In the genomic region with DNA sequence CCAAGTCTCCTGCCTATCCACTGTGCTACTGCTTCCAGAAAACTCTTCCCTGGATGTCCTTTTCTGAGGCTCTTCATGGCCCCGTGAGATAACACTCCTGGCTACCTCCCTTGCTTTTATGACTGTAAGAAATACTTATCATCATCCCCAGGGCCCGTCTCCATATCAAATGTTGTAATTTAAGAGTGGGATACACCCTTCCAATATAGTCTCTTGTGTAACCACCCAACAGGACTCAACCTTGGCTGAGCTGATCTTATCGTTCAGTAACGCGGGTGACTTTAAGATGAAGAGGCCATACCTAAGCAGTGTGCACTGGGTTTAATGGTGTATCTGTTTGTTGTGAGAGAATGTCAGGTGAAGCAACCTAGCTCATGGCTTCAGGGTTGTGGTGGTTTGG, we compare ENCODE assay signal across 21 mouse cellular contexts.
DNase-seq lines count a peak whose midpoint lies in the region; ATAC-seq and TF ChIP-seq lines count a peak whose summit lies in the region.
"Had no signal": no experiment of that assay in that cellular context is flagged by ENCODE, and none has a peak within 500 bp of the region (broad histone marks: within the 10 kb centered on the region; RNA-seq: fewer than 3 reads in every experiment).

No protein-coding gene starts in this region.

- no peak for TF ChIP-seq POLR2A in lung, adult 2 months (IDR thresholded peaks at IDR 0.05; ENCODE audit: borderline replicate concordance, extremely low read depth, low read depth, low read length)

- no peak overlapping the region for H3K27ac ChIP-seq in intestine, embryonic 16.5 days (ENCODE audit: low read length)
- H3K27ac ChIP-seq in liver, embryonic 14.5 days = peak overlapping the region; percentile 53
- no peak overlapping the region for H3K27ac ChIP-seq in hindbrain, embryonic 13.5 days
- H3K27ac ChIP-seq: forebrain, embryonic 12.5 days; heart, adult 2 months; hindbrain, embryonic 14.5 days; limb, embryonic 12.5 days; lung, embryonic 15.5 days had no signal

- no peaks in the 10 kb centered on the region for H3K27me3 ChIP-seq in intestine, embryonic 16.5 days (replicated peaks; ENCODE audit: control insufficient read depth, insufficient read depth, low read length)
- H3K27me3 ChIP-seq in liver, embryonic 14.5 days (ENCODE audit: control insufficient read depth, insufficient read depth, low read length) = no peaks in the 10 kb centered on the region; the same call in 1 of the 2 replicates
- no peaks in the 10 kb centered on the region for H3K27me3 ChIP-seq in hindbrain, embryonic 13.5 days
- H3K27me3 ChIP-seq: forebrain, embryonic 12.5 days; limb, embryonic 12.5 days; lung, embryonic 15.5 days had no signal

- 61% methylated on average over 5 of the region's 5 CpGs for WGBS in intestine, embryonic 16.5 days
- WGBS in liver, embryonic 14.5 days (ENCODE audit: insufficient replicate concordance) = 31% methylated on average over 5 of the region's 5 CpGs
- WGBS in hindbrain, embryonic 13.5 days = 97% methylated on average over 5 of the region's 5 CpGs
- 90% methylated on average over 5 of the region's 5 CpGs for WGBS in lung, adult 2 months

- no peak overlapping the region for H3K4me3 ChIP-seq in intestine, embryonic 16.5 days (ENCODE audit: low read length)
- H3K4me3 ChIP-seq in liver, embryonic 14.5 days (ENCODE audit: insufficient read depth in 1 of 2, low read depth in 2 of 2, low read length in 2 of 2) = no peak overlapping the region
- H3K4me3 ChIP-seq in hindbrain, embryonic 13.5 days = no peak overlapping the region
- no peak overlapping the region for H3K4me3 ChIP-seq in lung, adult 2 months (replicated peaks; ENCODE audit: extremely low read depth, low read depth, low read length)
- H3K4me3 ChIP-seq: forebrain, embryonic 12.5 days; heart, adult 2 months; limb, embryonic 12.5 days; lung, embryonic 15.5 days had no signal

- 0 out of 2 replicates have a peak, but pooled peaks cover 4% of the 10 kb centered on the region for H3K4me1 ChIP-seq in intestine, embryonic 16.5 days (ENCODE audit: control insufficient read depth, insufficient read depth, low read length)
- peaks cover 28 to 42% of the 10 kb centered on the region in 2 experiments for H3K4me1 ChIP-seq in liver, embryonic 14.5 days (replicated peaks; ENCODE audit: control insufficient read depth in 2 of 2, insufficient read depth in 2 of 2, low read length in 1 of 2)
- peaks cover 6% of the 10 kb centered on the region for H3K4me1 ChIP-seq in hindbrain, embryonic 13.5 days (replicated peaks)
- H3K4me1 ChIP-seq in lung, adult 2 months (ENCODE audit: control insufficient read depth, insufficient read depth, low read length) = no peaks in the 10 kb centered on the region; the same call in 1 of the 2 replicates
- H3K4me1 ChIP-seq: forebrain, embryonic 12.5 days; lung, embryonic 15.5 days had no signal

- TF ChIP-seq EP300 in liver, embryonic 14.5 days (IDR thresholded peaks at IDR 0.05; ENCODE audit: low read depth) = peak; percentile 71

- H3K36me3 ChIP-seq in intestine, embryonic 16.5 days (ENCODE audit: control insufficient read depth, insufficient read depth, low read length) = no peaks in the 10 kb centered on the region
- no peaks in the 10 kb centered on the region for H3K36me3 ChIP-seq in liver, embryonic 14.5 days (replicated peaks; ENCODE audit: control insufficient read depth, insufficient read depth, low read depth)
- H3K36me3 ChIP-seq in hindbrain, embryonic 13.5 days = no peaks in the 10 kb centered on the region
- H3K36me3 ChIP-seq: forebrain, embryonic 12.5 days; limb, embryonic 12.5 days; lung, embryonic 15.5 days had no signal

- H3K9me3 ChIP-seq in intestine, embryonic 16.5 days (ENCODE audit: control insufficient read depth, low read length) = no peaks in the 10 kb centered on the region
- no peaks in the 10 kb centered on the region for H3K9me3 ChIP-seq in liver, embryonic 14.5 days (ENCODE audit: control insufficient read depth, low read length)
- H3K9me3 ChIP-seq in hindbrain, embryonic 13.5 days = no peaks in the 10 kb centered on the region
- H3K9me3 ChIP-seq: forebrain, embryonic 12.5 days; limb, embryonic 12.5 days; lung, embryonic 15.5 days had no signal

- peak; percentile 56 for DNase-seq in c-Kit-positive CD71-positive TER-119-positive erythroid progenitor cells, embryonic 14.5 days (ENCODE audit: low spot score)
- peak; percentile 40 to 65 (median 47) for DNase-seq in liver, embryonic 14.5 days (ENCODE audit: low read depth in 3 of 3, low spot score in 3 of 3)
- no peak for DNase-seq in lung, adult 2 months
- no peak for DNase-seq in embryo, embryonic 9.5 days (ENCODE audit: extremely low spot score)
- DNase-seq in heart, adult 8-10 months (ENCODE audit: low spot score) = no peak
- DNase-seq: adrenal gland, postnatal 14 days; cerebellum, adult 11-12 months; cerebellum, postnatal 10 days; gastrocnemius, postnatal 25 days; heart, adult 2 months; kidney, postnatal 25 days; layer of hippocampus, postnatal 36 days; lung, postnatal 36 days; thymus, postnatal 14 days had no signal

- TF ChIP-seq CTCF in liver, embryonic 14.5 days (IDR thresholded peaks at IDR 0.05; ENCODE audit: low read depth) = no peak
- TF ChIP-seq CTCF in lung, adult 2 months (IDR thresholded peaks at IDR 0.05; ENCODE audit: insufficient read depth, low read length) = no peak

- ATAC-seq in intestine, embryonic 16.5 days = peak; percentile 85
- ATAC-seq in liver, embryonic 14.5 days (ENCODE audit: insufficient read depth) = peak; percentile 88
- ATAC-seq in hindbrain, embryonic 13.5 days (ENCODE audit: low FRiP score) = no peak
- ATAC-seq: inflammation-experienced regulatory T-cells, adult 6 months had no signal

- H3K9ac ChIP-seq in intestine, embryonic 16.5 days (ENCODE audit: low read depth, low read length) = no peak overlapping the region
- H3K9ac ChIP-seq in liver, embryonic 14.5 days (replicated peaks) = no peak overlapping the region
- no peak overlapping the region for H3K9ac ChIP-seq in hindbrain, embryonic 13.5 days
- H3K9ac ChIP-seq: forebrain, embryonic 12.5 days; hindbrain, embryonic 14.5 days; limb, embryonic 12.5 days; lung, embryonic 15.5 days had no signal

- no peak overlapping the region for H3K4me2 ChIP-seq in intestine, embryonic 16.5 days (ENCODE audit: low read depth, low read length)
- peak overlapping the region; percentile 23 for H3K4me2 ChIP-seq in liver, embryonic 14.5 days (ENCODE audit: low read depth)
- H3K4me2 ChIP-seq in hindbrain, embryonic 13.5 days = no peak overlapping the region
- H3K4me2 ChIP-seq: forebrain, embryonic 12.5 days; hindbrain, embryonic 14.5 days; limb, embryonic 12.5 days; lung, embryonic 15.5 days had no signal

Comparison
In these comparisons a context has a peak if more than half of its experiments do, and no peak if none do; other contexts are left out.
1. DNase-seq: peak in c-Kit-positive CD71-positive TER-119-positive erythroid progenitor cells, embryonic 14.5 days (single experiment) and liver, embryonic 14.5 days (3 of 3); none in lung, adult 2 months (single experiment), embryo, embryonic 9.5 days (single experiment) and heart, adult 8-10 months (single experiment).